Comparison of ENCODE assay signal across 9 mouse cellular contexts in genomic region chr6:103558894-103559225, GRCm38 (mm10). TPM values are rescaled to one million over a fixed set of nuclear protein-coding genes. Genes with fewer than 3 reads are reported as not detected.
DNase-seq lines count a peak whose midpoint lies in the region; ATAC-seq lines count a peak whose summit lies in the region.
"Had no signal": no experiment of that assay in that cellular context is flagged by ENCODE, and none has a peak within 500 bp of the region (broad histone marks: within the 10 kb centered on the region; RNA-seq: fewer than 3 reads in every experiment).

No protein-coding gene starts in this region.

- no peaks in the 10 kb centered on the region for H3K4me1 ChIP-seq in hindbrain, embryonic 11.5 days (replicated peaks; ENCODE audit: control insufficient read depth, insufficient read depth, low read length)
- peaks cover 11% of the 10 kb centered on the region; the same call in 1 of the 2 replicates for H3K4me1 ChIP-seq in hindbrain, embryonic 10.5 days (replicated peaks)
- peaks cover 42% of the 10 kb centered on the region for H3K4me1 ChIP-seq in neural tube, embryonic 13.5 days (replicated peaks)

- ATAC-seq in hindbrain, embryonic 11.5 days (ENCODE audit: low FRiP score), result peak; percentile 49; the same call in 1 of the 2 replicates
- peak; percentile 87 for ATAC-seq in neural tube, embryonic 13.5 days (ENCODE audit: low read depth)

- no peak overlapping the region for H3K4me3 ChIP-seq in hindbrain, embryonic 11.5 days (ENCODE audit: low read depth, low read length)
- no peak overlapping the region for H3K4me3 ChIP-seq in hindbrain, embryonic 10.5 days
- no peak overlapping the region for H3K4me3 ChIP-seq in neural tube, embryonic 13.5 days

- 79% methylated on average over 3 of the region's 3 CpGs for WGBS in hindbrain, embryonic 11.5 days
- 72% methylated on average over 3 of the region's 3 CpGs for WGBS in hindbrain, embryonic 10.5 days
- 20% methylated on average over 3 of the region's 3 CpGs for WGBS in neural tube, embryonic 13.5 days

- intact Hi-C loops in gastrocnemius, postnatal 14 days (cut with DNase I; ENCODE audit: low total_unique reads), result no loop called here

- H3K27me3 ChIP-seq in hindbrain, embryonic 11.5 days (ENCODE audit: control insufficient read depth, insufficient read depth, low read length), result no peaks in the 10 kb centered on the region
- no peaks in the 10 kb centered on the region for H3K27me3 ChIP-seq in hindbrain, embryonic 10.5 days (ENCODE audit: insufficient read depth, poor library complexity, severe bottlenecking)
- no peaks in the 10 kb centered on the region for H3K27me3 ChIP-seq in neural tube, embryonic 13.5 days

- no peak overlapping the region for H3K4me2 ChIP-seq in hindbrain, embryonic 11.5 days (replicated peaks; ENCODE audit: low read depth, low read length)
- peak overlapping the region; percentile 9 for H3K4me2 ChIP-seq in neural tube, embryonic 13.5 days

- H3K27ac ChIP-seq in hindbrain, embryonic 11.5 days (ENCODE audit: low read depth, low read length), result no peak overlapping the region
- no peak overlapping the region for H3K27ac ChIP-seq in hindbrain, embryonic 10.5 days
- peak overlapping the region; percentile 67 for H3K27ac ChIP-seq in neural tube, embryonic 13.5 days (replicated peaks)

- H3K9me3 ChIP-seq in hindbrain, embryonic 11.5 days (ENCODE audit: control insufficient read depth, low read length), result no peaks in the 10 kb centered on the region
- H3K9me3 ChIP-seq in hindbrain, embryonic 10.5 days, result no peaks in the 10 kb centered on the region
- H3K9me3 ChIP-seq in neural tube, embryonic 13.5 days, result no peaks in the 10 kb centered on the region

- DNase-seq in hindbrain, embryonic 11.5 days (ENCODE audit: low spot score), result peak; percentile 10
- DNase-seq in hindbrain, embryonic 10.5 days (ENCODE audit: low spot score), result no peak
- peak; percentile 64 for DNase-seq in cerebellum, adult 11 months
- DNase-seq in layer of hippocampus, adult 18-20 months (ENCODE audit: low spot score in 2 of 2), result peak; percentile 60 to 81
- DNase-seq in gastrocnemius, postnatal 14 days, result no peak
- no peak for DNase-seq in thymus, adult 18-20 months
- no peak for DNase-seq in thymus, postnatal 36 days

- H3K36me3 ChIP-seq in hindbrain, embryonic 11.5 days (ENCODE audit: control insufficient read depth, insufficient read depth, low read length), result no peaks in the 10 kb centered on the region
- no peaks in the 10 kb centered on the region for H3K36me3 ChIP-seq in hindbrain, embryonic 10.5 days
- no peaks in the 10 kb centered on the region for H3K36me3 ChIP-seq in neural tube, embryonic 13.5 days

- H3K9ac ChIP-seq in hindbrain, embryonic 11.5 days (ENCODE audit: low read depth, low read length), result no peak overlapping the region
- H3K9ac ChIP-seq in neural tube, embryonic 13.5 days, result no peak overlapping the region

RNA-seq across cellular contexts. Expression of gene Chl1, which starts 48.5 kb away (rescaled TPM):
- 18.7 and 29.1 TPM in 2 replicates for polyA plus RNA-seq in hindbrain, embryonic 11.5 days (2014; fragmentation: Nextera tagmentation; extraction: Ambion mirVana)
- polyA plus RNA-seq in hindbrain, embryonic 10.5 days (2016; fragmentation: Nextera tagmentation; extraction: Ambion mirVana), result 2.3 and 10.8 TPM in 2 replicates
- 100 to 1,000 TPM; 153 to 165 TPM for total RNA-seq in layer of hippocampus, adult 18-20 months (2021)
- polyA plus RNA-seq in neural tube, embryonic 13.5 days (2015; fragmentation: Nextera tagmentation; extraction: Ambion mirVana), result 52.5 and 56.0 TPM in 2 replicates
- total RNA-seq in gastrocnemius, postnatal 14 days (2021), result 1 to 10 TPM; 1.1 to 1.3 TPM
- total RNA-seq: common myeloid progenitor, adult 5-6 weeks had no signal

Comparison
In these comparisons a context has a peak if more than half of its experiments do, and no peak if none do; other contexts are left out.
1. DNase-seq: peak in hindbrain, embryonic 11.5 days (single experiment), cerebellum, adult 11 months (single experiment) and layer of hippocampus, adult 18-20 months (2 of 2); none in hindbrain, embryonic 10.5 days (single experiment), gastrocnemius, postnatal 14 days (single experiment), thymus, adult 18-20 months (0 of 2) and thymus, postnatal 36 days (0 of 2).